In genomic region chr11:3910513-3911310, GRCm38 (mm10) we compare ENCODE assay signal across 9 mouse cellular contexts. TPM values are rescaled to one million over a fixed set of nuclear protein-coding genes. Genes with fewer than 3 reads are reported as not detected.
A peak's percentile ranks its signal among the peaks of the same experiment; 100 is the strongest.
DNase-seq lines count a peak whose midpoint lies in the region; ATAC-seq lines count a peak whose summit lies in the region.
"Had no signal": no experiment of that assay in that cellular context is flagged by ENCODE, and none has a peak within 500 bp of the region (broad histone marks: within the 10 kb centered on the region; RNA-seq: fewer than 3 reads in every experiment).

No protein-coding gene starts in this region.

- H3K36me3 ChIP-seq in hindbrain, embryonic 10.5 days: peaks cover 17% of the 10 kb centered on the region; the same call in 1 of the 2 replicates
- H3K36me3 ChIP-seq in hindbrain, embryonic 11.5 days (ENCODE audit: control insufficient read depth, insufficient read depth, low read length): no peaks in the 10 kb centered on the region
- no peaks in the 10 kb centered on the region for H3K36me3 ChIP-seq in forebrain, embryonic 16.5 days (ENCODE audit: control insufficient read depth, insufficient read depth)

- no peak for DNase-seq in hindbrain, embryonic 10.5 days (ENCODE audit: low spot score)
- DNase-seq in hindbrain, embryonic 11.5 days (ENCODE audit: low spot score): no peak
- peak; percentile 42 for DNase-seq in MEL-GATA-1-ER (ENCODE audit: extremely low read depth, low read depth)
- DNase-seq in lung, postnatal 25 days (ENCODE audit: low spot score): peak; percentile 55
- DNase-seq in left cerebral cortex, postnatal 14 days (ENCODE audit: low spot score in 2 of 2): no peak
- no peak for DNase-seq in frontal cortex, postnatal 14 days (ENCODE audit: low spot score in 2 of 2)
- DNase-seq in ovary, postnatal 36 days (ENCODE audit: low spot score): no peak

- no peak for ATAC-seq in hindbrain, embryonic 11.5 days (ENCODE audit: low FRiP score)
- ATAC-seq in forebrain, embryonic 16.5 days: no peak

- 59% methylated on average over 5 of the region's 5 CpGs for WGBS in hindbrain, embryonic 10.5 days
- WGBS in hindbrain, embryonic 11.5 days: 68% methylated on average over 5 of the region's 5 CpGs
- 51% methylated on average over 5 of the region's 5 CpGs for WGBS in forebrain, embryonic 16.5 days

- intact Hi-C loops in left cerebral cortex, postnatal 14 days (cut with DNase I): loop anchor here (5.0 kb wide), 1 partner anchor 103 kb away; no protein-coding TSS in a partner anchor

- H3K27ac ChIP-seq in hindbrain, embryonic 10.5 days: no peak overlapping the region
- H3K27ac ChIP-seq in hindbrain, embryonic 11.5 days (ENCODE audit: low read depth, low read length): no peak overlapping the region
- H3K27ac ChIP-seq in forebrain, embryonic 16.5 days (ENCODE audit: low read length): no peak overlapping the region

- H3K4me2 ChIP-seq in hindbrain, embryonic 11.5 days (replicated peaks; ENCODE audit: low read depth, low read length): no peak overlapping the region
- H3K4me2 ChIP-seq in forebrain, embryonic 16.5 days (ENCODE audit: low read length): peak overlapping the region; percentile 97

- H3K9ac ChIP-seq in hindbrain, embryonic 11.5 days (ENCODE audit: low read depth, low read length): no peak overlapping the region
- peak overlapping the region; percentile 30 for H3K9ac ChIP-seq in forebrain, embryonic 16.5 days (replicated peaks; ENCODE audit: low read depth, low read length)

- H3K9me3 ChIP-seq in hindbrain, embryonic 10.5 days: no peaks in the 10 kb centered on the region
- no peaks in the 10 kb centered on the region for H3K9me3 ChIP-seq in hindbrain, embryonic 11.5 days (ENCODE audit: control insufficient read depth, low read length)
- H3K9me3 ChIP-seq in forebrain, embryonic 16.5 days (ENCODE audit: control insufficient read depth, low read length): no peaks in the 10 kb centered on the region

- H3K4me3 ChIP-seq in hindbrain, embryonic 10.5 days: 0 out of 2 replicates have a peak overlapping the region, but pooled peaks have one; percentile 14
- no peak overlapping the region for H3K4me3 ChIP-seq in hindbrain, embryonic 11.5 days (ENCODE audit: low read depth, low read length)
- H3K4me3 ChIP-seq in forebrain, embryonic 16.5 days (replicated peaks; ENCODE audit: low read length): no peak overlapping the region

- H3K4me1 ChIP-seq in hindbrain, embryonic 10.5 days (replicated peaks): peaks cover 58% of the 10 kb centered on the region
- H3K4me1 ChIP-seq in hindbrain, embryonic 11.5 days (replicated peaks; ENCODE audit: control insufficient read depth, insufficient read depth, low read length): peaks cover 12% of the 10 kb centered on the region
- H3K4me1 ChIP-seq in forebrain, embryonic 16.5 days (replicated peaks; ENCODE audit: control insufficient read depth, insufficient read depth, low read length): peaks cover 38% of the 10 kb centered on the region

- peaks cover 18% of the 10 kb centered on the region for H3K27me3 ChIP-seq in hindbrain, embryonic 10.5 days (ENCODE audit: insufficient read depth, poor library complexity, severe bottlenecking)
- no peaks in the 10 kb centered on the region; the same call in 1 of the 2 replicates for H3K27me3 ChIP-seq in hindbrain, embryonic 11.5 days (ENCODE audit: control insufficient read depth, insufficient read depth, low read length)
- H3K27me3 ChIP-seq in forebrain, embryonic 16.5 days (replicated peaks; ENCODE audit: control insufficient read depth, insufficient read depth, low read length): no peaks in the 10 kb centered on the region

RNA-seq across cellular contexts. Expression of gene Slc35e4, which starts 3.8 kb away (rescaled TPM):
- 5.4 and 6.8 TPM in 2 replicates for polyA plus RNA-seq in hindbrain, embryonic 10.5 days (2016; fragmentation: Nextera tagmentation; extraction: Ambion mirVana)
- polyA plus RNA-seq in hindbrain, embryonic 11.5 days (2014; fragmentation: Nextera tagmentation; extraction: Ambion mirVana): 4.0 and 4.4 TPM in 2 replicates
- 11.7 and 14.6 TPM in 2 replicates for polyA plus RNA-seq in forebrain, embryonic 16.5 days (2015; fragmentation: Nextera tagmentation; extraction: Ambion mirVana)
- total RNA-seq in left cerebral cortex, postnatal 14 days (2021): 10 to 100 TPM; 24.1 to 26.1 TPM

RNA-seq across cellular contexts. Expression of gene Dusp18, which starts 15.7 kb away (rescaled TPM):
- polyA plus RNA-seq in hindbrain, embryonic 10.5 days (2016; fragmentation: Nextera tagmentation; extraction: Ambion mirVana): 19.9 and 23.4 TPM in 2 replicates
- 21.6 and 28.0 TPM in 2 replicates for polyA plus RNA-seq in hindbrain, embryonic 11.5 days (2014; fragmentation: Nextera tagmentation; extraction: Ambion mirVana)
- polyA plus RNA-seq in forebrain, embryonic 16.5 days (2015; fragmentation: Nextera tagmentation; extraction: Ambion mirVana): 42.4 and 46.0 TPM in 2 replicates
- total RNA-seq in left cerebral cortex, postnatal 14 days (2021): 10 to 100 TPM; 24.0 to 29.6 TPM

RNA-seq across cellular contexts. Expression of gene 4921536K21Rik, which starts 15.8 kb away (rescaled TPM):
- 1.2 and 1.8 TPM in 2 replicates for polyA plus RNA-seq in hindbrain, embryonic 10.5 days (2016; fragmentation: Nextera tagmentation; extraction: Ambion mirVana)
- polyA plus RNA-seq in hindbrain, embryonic 11.5 days (2014; fragmentation: Nextera tagmentation; extraction: Ambion mirVana): 0.27 and 1.2 TPM in 2 replicates
- 0.54 and 0.63 TPM in 2 replicates for polyA plus RNA-seq in forebrain, embryonic 16.5 days (2015; fragmentation: Nextera tagmentation; extraction: Ambion mirVana)
- under 1 TPM; 0.40 to 0.49 TPM for total RNA-seq in left cerebral cortex, postnatal 14 days (2021)

RNA-seq across cellular contexts. Expression of gene Tcn2, which starts 21.2 kb away (rescaled TPM):
- polyA plus RNA-seq in hindbrain, embryonic 10.5 days (2016; fragmentation: Nextera tagmentation; extraction: Ambion mirVana): 31.6 and 34.7 TPM in 2 replicates
- 32.8 and 38.8 TPM in 2 replicates for polyA plus RNA-seq in hindbrain, embryonic 11.5 days (2014; fragmentation: Nextera tagmentation; extraction: Ambion mirVana)
- polyA plus RNA-seq in forebrain, embryonic 16.5 days (2015; fragmentation: Nextera tagmentation; extraction: Ambion mirVana): 14.8 and 17.3 TPM in 2 replicates
- total RNA-seq in left cerebral cortex, postnatal 14 days (2021): 10 to 100 TPM; 15.9 to 18.4 TPM

RNA-seq across cellular contexts. Expression of gene Osbp2, which starts 47.0 kb away (rescaled TPM):
- polyA plus RNA-seq in hindbrain, embryonic 10.5 days (2016; fragmentation: Nextera tagmentation; extraction: Ambion mirVana): 1.0 and 2.5 TPM in 2 replicates
- polyA plus RNA-seq in hindbrain, embryonic 11.5 days (2014; fragmentation: Nextera tagmentation; extraction: Ambion mirVana): 1.5 and 1.8 TPM in 2 replicates
- polyA plus RNA-seq in forebrain, embryonic 16.5 days (2015; fragmentation: Nextera tagmentation; extraction: Ambion mirVana): 11.8 and 19.5 TPM in 2 replicates
- 100 to 1,000 TPM; 153 to 161 TPM for total RNA-seq in left cerebral cortex, postnatal 14 days (2021)
- total RNA-seq: neutrophil, adult 5-6 weeks had no signal

Comparison
In these comparisons a context has a peak if more than half of its experiments do, and no peak if none do; other contexts are left out.
1. DNase-seq: peak in MEL-GATA-1-ER (single experiment) and lung, postnatal 25 days (single experiment); none in hindbrain, embryonic 10.5 days (single experiment), hindbrain, embryonic 11.5 days (single experiment), left cerebral cortex, postnatal 14 days (0 of 2), frontal cortex, postnatal 14 days (0 of 2) and ovary, postnatal 36 days (single experiment).